Mouse (Mus musculus): ENCODE measurements around the gene Mt4. TPM values are rescaled to one million over a fixed set of nuclear protein-coding genes. Genes with fewer than 3 reads are reported as not detected.

Gene Mt4
- total and polyA plus RNA-seq, 3 experiments: not detected

- H3K9ac ChIP-seq (ENCODE audit: control insufficient read depth, low read depth, low read length, poor library complexity, severe bottlenecking): peak within 1 kb of the TSS; percentile 78
- peaks cover 0 to 32% of the 10 kb centered on the region in 2 experiments; a peak in 2 of 4 replicates for H3K36me3 ChIP-seq (ENCODE audit: control insufficient read depth in 1 of 2, insufficient read depth in 2 of 2, low read length in 2 of 2)
- peak within 1 kb of the TSS; percentile 88 for H3K27ac ChIP-seq (ENCODE audit: control insufficient read depth, low read depth, low read length)
- H3K9me3 ChIP-seq (replicated peaks; ENCODE audit: insufficient read depth, low read length): no peaks in the 10 kb centered on the region
- H3K4me3 ChIP-seq (ENCODE audit: control insufficient read depth in 1 of 2, insufficient read depth in 1 of 2, low read depth in 2 of 2, low read length in 2 of 2): peak within 1 kb of the TSS; percentile 74
- H3K27me3 ChIP-seq (ENCODE audit: control insufficient read depth in 1 of 2, insufficient read depth in 2 of 2, low read length in 2 of 2): no peaks in the 10 kb centered on the region
- H3K4me1 ChIP-seq (ENCODE audit: control insufficient read depth in 1 of 2, insufficient read depth in 2 of 2, low read length in 2 of 2): peaks cover 13 to 42% of the 10 kb centered on the region in 2 experiments
- peaks cover 21% of the 10 kb centered on the region for H3K79me2 ChIP-seq (ENCODE audit: control insufficient read depth, insufficient read depth, low read length, poor library complexity)
- DNase-seq (ENCODE audit: low read depth, low spot score): peak; percentile 97
- 0 out of 2 replicates have a peak, but pooled peaks have one; percentile 7 for TF ChIP-seq RCOR1 (IDR thresholded peaks at IDR 0.05; ENCODE audit: low read depth, low read length)
- TF ChIP-seq UBTF (IDR thresholded peaks at IDR 0.05; ENCODE audit: borderline replicate concordance, insufficient read depth, low read depth, low read length): no peak
- no peak; a peak in 2 of 4 replicates for TF ChIP-seq EP300 (IDR thresholded peaks at IDR 0.05; ENCODE audit: low read depth in 1 of 2, low read length in 2 of 2)
- TF ChIP-seq CTCF (IDR thresholded peaks at IDR 0.05 in 2 of 3, conservative IDR thresholded peaks at IDR 0.05 in 1 of 3; ENCODE audit: control insufficient read depth in 1 of 3, insufficient read depth in 1 of 3, low read depth in 2 of 3, low read length in 3 of 3, poor library complexity in 1 of 3, severe bottlenecking in 1 of 3): no peak
- TF ChIP-seq MAFK (IDR thresholded peaks at IDR 0.05; ENCODE audit: borderline replicate concordance, low read depth, low read length): no peak
- TF ChIP-seq MAX (IDR thresholded peaks at IDR 0.05; ENCODE audit: low read length): peak; percentile 88
- TF ChIP-seq ZKSCAN1 (IDR thresholded peaks at IDR 0.05; ENCODE audit: low read depth, low read length): no peak
- no peak for TF ChIP-seq ZC3H11A (IDR thresholded peaks at IDR 0.05; ENCODE audit: low read depth, low read length)
- peak; percentile 77 for TF ChIP-seq SIN3A (IDR thresholded peaks at IDR 0.05; ENCODE audit: low read length)
- TF ChIP-seq E2F4 (IDR thresholded peaks at IDR 0.05; ENCODE audit: borderline replicate concordance, low read depth, low read length): 0 out of 2 replicates have a peak, but pooled peaks have one; percentile 33
- no peak for TF ChIP-seq ZNF384 (IDR thresholded peaks at IDR 0.05; ENCODE audit: low read depth, low read length)
- TF ChIP-seq POLR2AphosphoS5 (IDR thresholded peaks at IDR 0.05; ENCODE audit: borderline replicate concordance, low read depth, low read length): no peak
- no peak for TF ChIP-seq GATA1 (IDR thresholded peaks at IDR 0.05; ENCODE audit: low read depth, low read length)
- no peak for TF ChIP-seq MYB (IDR thresholded peaks at IDR 0.05; ENCODE audit: low read depth, low read length)
- TF ChIP-seq JUND (IDR thresholded peaks at IDR 0.05; ENCODE audit: low read depth, low read length): no peak
- no peak for TF ChIP-seq KAT2A (conservative IDR thresholded peaks at IDR 0.05; ENCODE audit: low read depth, low read length)
- TF ChIP-seq MAZ (IDR thresholded peaks at IDR 0.05; ENCODE audit: low read depth, low read length): peak; percentile 70; the same call in 1 of the 2 replicates
- no peak for TF ChIP-seq GABPA (IDR thresholded peaks at IDR 0.05; ENCODE audit: low read depth, low read length)
- peak; percentile 71; the same call in 1 of the 2 replicates for TF ChIP-seq ETS1 (IDR thresholded peaks at IDR 0.05; ENCODE audit: low read depth, low read length)
- peak; percentile 81 for TF ChIP-seq MYC (IDR thresholded peaks at IDR 0.05; ENCODE audit: low read depth, low read length)
- TF ChIP-seq TAL1 (IDR thresholded peaks at IDR 0.05; ENCODE audit: low read length): no peak
- peak; percentile 90 for TF ChIP-seq MXI1 (IDR thresholded peaks at IDR 0.05; ENCODE audit: low read depth, low read length)
- no peak for TF ChIP-seq ELF1 (IDR thresholded peaks at IDR 0.05; ENCODE audit: low read depth, low read length)
- no peak for TF ChIP-seq RAD21 (IDR thresholded peaks at IDR 0.05; ENCODE audit: low read depth, low read length)
- TF ChIP-seq POLR2A (IDR thresholded peaks at IDR 0.05; ENCODE audit: control insufficient read depth in 1 of 2, insufficient read depth in 1 of 2, low read depth in 1 of 2, low read length in 2 of 2, poor library complexity in 1 of 2): peak in 1 of 2 experiments; percentile 99; a peak in 2 of 4 replicates
- no peak for TF ChIP-seq MEF2A (IDR thresholded peaks at IDR 0.05; ENCODE audit: extremely low read depth, insufficient replicate concordance, low read depth, low read length, poor library complexity, severe bottlenecking)
- no peak for TF ChIP-seq ZMIZ1 (IDR thresholded peaks at IDR 0.05; ENCODE audit: low read depth, low read length)
- TF ChIP-seq BHLHE40 (IDR thresholded peaks at IDR 0.05; ENCODE audit: borderline replicate concordance, low read depth, low read length): peak; percentile 94
- TF ChIP-seq CHD2 (IDR thresholded peaks at IDR 0.05; ENCODE audit: low read length): no peak
- peak; percentile 69; the same call in 1 of the 2 replicates for TF ChIP-seq CHD1 (IDR thresholded peaks at IDR 0.05; ENCODE audit: low read depth, low read length)
- peak; percentile 99; the same call in 1 of the 2 replicates for TF ChIP-seq POLR2AphosphoS2 (IDR thresholded peaks at IDR 0.05; ENCODE audit: low read length)
- TF ChIP-seq SMC3 (IDR thresholded peaks at IDR 0.05; ENCODE audit: low read depth, low read length): no peak
- peak; percentile 82 for TF ChIP-seq NRF1 (IDR thresholded peaks at IDR 0.05; ENCODE audit: insufficient read depth, low read depth, low read length, poor library complexity, severe bottlenecking)
- peak; percentile 97 for TF ChIP-seq TBP (IDR thresholded peaks at IDR 0.05; ENCODE audit: low read depth, low read length)
- peak; percentile 29 to 78; a peak in 2 of 4 replicates for TF ChIP-seq USF2 (IDR thresholded peaks at IDR 0.05; ENCODE audit: borderline replicate concordance in 1 of 2, insufficient read depth in 1 of 2, low read depth in 1 of 2, low read length in 2 of 2)
- TF ChIP-seq TCF12 (IDR thresholded peaks at IDR 0.05; ENCODE audit: low read depth, low read length): peak; percentile 58
Observed at GRCm38 (mm10) chr8:94172075-94172808, 35.2 kb downstream of the Mt4 start, which contains the start of gene Mt2. Gene Mt2 (plus strand): TSS chr8:94172664.

All from MEL (cell line).